Mouse (Mus musculus) bone marrow macrophage, adult 2 months (primary cell): ENCODE results near the gene Ptpro. TPM values are rescaled to one million over a fixed set of nuclear protein-coding genes. Genes with fewer than 3 reads are reported as not detected.

ENCODE experiments used
- H3K27ac ChIP-seq: 2 replicates; pipeline ENCODE4 v1.5.1; 2012; ENCODE audit warnings: low read depth, low read length; ENCODE audit not compliant: insufficient read depth
- H3K4me1 ChIP-seq: 2 replicates; pipeline ENCODE4 v1.6.1; 2012; ENCODE audit warnings: low read length; ENCODE audit not compliant: control insufficient read depth, insufficient read depth
- H3K4me3 ChIP-seq: 2 replicates; pipeline ENCODE4 v1.5.1; 2012; ENCODE audit warnings: mild to moderate bottlenecking, low read length, moderate library complexity; ENCODE audit not compliant: insufficient read depth
- CTCF ChIP-seq: IDR thresholded peaks from 2 replicates; pipeline ENCODE4 v1.5.1; 2012; ENCODE audit warnings: low read depth, mild to moderate bottlenecking, low read length, moderate library complexity
- POLR2A ChIP-seq: IDR thresholded peaks from 2 replicates; pipeline ENCODE4 v1.6.1; 2012; ENCODE audit warnings: mild to moderate bottlenecking, low read depth, low read length, borderline replicate concordance
- polyA plus RNA-seq: library from polyadenylated mRNA; stranded (reverse); fragments of >200 nt; gene quantifications from 2 replicates; pipeline ENCODE4 v1.2.4, GENCODE M21; 2012; ENCODE audit not compliant: missing spikeins, insufficient read depth, insufficient read length

Gene Ptpro
- polyA plus RNA-seq, 1 experiment = 155 TPM

GRCm38 (mm10) chr6:137292421-137292820, 40.3 kb downstream of the Ptpro start:
- no peak for TF ChIP-seq CTCF
- no peak for TF ChIP-seq POLR2A
- Histone ChIP-seq H3K4me3 (no peak overlapping the region), H3K4me1 (no peaks in the 10 kb centered on the region), H3K27ac (no peak overlapping the region)

GRCm38 (mm10) chr6:137294973-137295820, 43.1 kb downstream of the Ptpro start:
- H3K4me3 ChIP-seq = no peak overlapping the region
- no peak overlapping the region for H3K27ac ChIP-seq
- TF ChIP-seq POLR2A = no peak
- TF ChIP-seq CTCF = no peak
- H3K4me1 ChIP-seq = no peaks in the 10 kb centered on the region

- Histone ChIP-seq H3K4me1 (peaks cover 2% of the 10 kb centered on the region; the same call in 1 of the 2 replicates), H3K27ac (no peak overlapping the region), H3K4me3 (no peak overlapping the region)
- TF ChIP-seq POLR2A = no peak
- no peak for TF ChIP-seq CTCF
These were observed 50.4 kb downstream of the Ptpro start for GRCm38 (mm10) chr6:137302561-137302960.

GRCm38 (mm10) chr6:137303824-137304223, 51.7 kb downstream of the Ptpro start:
- Histone ChIP-seq H3K27ac (no peak overlapping the region), H3K4me1 (peaks cover 2% of the 10 kb centered on the region; the same call in 1 of the 2 replicates), H3K4me3 (no peak overlapping the region)
- no peak for TF ChIP-seq POLR2A
- no peak for TF ChIP-seq CTCF

- Histone ChIP-seq H3K27ac (no peak overlapping the region), H3K4me3 (no peak overlapping the region), H3K4me1 (peaks cover 3% of the 10 kb centered on the region; the same call in 1 of the 2 replicates)
- TF ChIP-seq POLR2A (no peak), CTCF (no peak)
These were observed 63.1 kb downstream of the Ptpro start for GRCm38 (mm10) chr6:137315265-137315664.

- H3K27ac ChIP-seq = no peak overlapping the region
- TF ChIP-seq POLR2A (no peak), CTCF (no peak)
- H3K4me1 ChIP-seq = peaks cover 3% of the 10 kb centered on the region; the same call in 1 of the 2 replicates
- no peak overlapping the region for H3K4me3 ChIP-seq
These were observed 64.2 kb downstream of the Ptpro start for GRCm38 (mm10) chr6:137316358-137316757.

GRCm38 (mm10) chr6:137317509-137317908, 65.4 kb downstream of the Ptpro start:
- TF ChIP-seq POLR2A = no peak
- no peak for TF ChIP-seq CTCF

GRCm38 (mm10) chr6:137318242-137318861, 66.2 kb downstream of the Ptpro start:
- H3K4me3 ChIP-seq = no peak overlapping the region
- H3K4me1 ChIP-seq = peaks cover 3% of the 10 kb centered on the region; the same call in 1 of the 2 replicates
- no peak overlapping the region for H3K27ac ChIP-seq
- TF ChIP-seq CTCF = no peak
- no peak for TF ChIP-seq POLR2A

More at GRCm38 (mm10) chr6:137317509-137317908, 65.4 kb downstream of the Ptpro start:
- Histone ChIP-seq H3K27ac (no peak overlapping the region), H3K4me1 (peaks cover 3% of the 10 kb centered on the region; the same call in 1 of the 2 replicates), H3K4me3 (no peak overlapping the region)

GRCm38 (mm10) chr6:137319658-137320057, 67.5 kb downstream of the Ptpro start:
- H3K4me1 ChIP-seq = peaks cover 3% of the 10 kb centered on the region; the same call in 1 of the 2 replicates
- H3K27ac ChIP-seq = no peak overlapping the region
- TF ChIP-seq POLR2A = no peak
- no peak for TF ChIP-seq CTCF
- no peak overlapping the region for H3K4me3 ChIP-seq

- no peak overlapping the region for H3K27ac ChIP-seq
- H3K4me3 ChIP-seq = no peak overlapping the region
- H3K4me1 ChIP-seq = no peaks in the 10 kb centered on the region
- no peak for TF ChIP-seq POLR2A
- no peak for TF ChIP-seq CTCF
These were observed 75.6 kb downstream of the Ptpro start for GRCm38 (mm10) chr6:137327718-137328117.
